Mouse (Mus musculus) kidney, adult 9 months (tissue): ENCODE measurements around the gene Git2.

Experiments used
- DNase-seq: peaks from one replicate; pipeline ENCODE4 v3.0.0; 2022

Gene Git2

GRCm38 (mm10) chr5:114796299-114797012, 21.1 kb upstream of the Git2 start:
- no peak for DNase-seq

GRCm38 (mm10) chr5:114795653-114796052, 20.3 kb upstream of the Git2 start:
- no peak for DNase-seq

- DNase-seq: no peak
These were observed 19.9 kb upstream of the Git2 start for GRCm38 (mm10) chr5:114795231-114795630.

- no peak for DNase-seq
These were observed 19.3 kb upstream of the Git2 start for GRCm38 (mm10) chr5:114794609-114795008.

GRCm38 (mm10) chr5:114793317-114793716, 18.0 kb upstream of the Git2 start:
- DNase-seq: no peak

GRCm38 (mm10) chr5:114785196-114785595, 9.9 kb upstream of the Git2 start:
- DNase-seq: no peak

- no peak for DNase-seq
These were observed 9.4 kb upstream of the Git2 start for GRCm38 (mm10) chr5:114784622-114785165.

- DNase-seq: no peak
These were observed 8.3 kb upstream of the Git2 start for GRCm38 (mm10) chr5:114783405-114784163.

- DNase-seq: no peak
These were observed 7.7 kb upstream of the Git2 start for GRCm38 (mm10) chr5:114782991-114783390.

GRCm38 (mm10) chr5:114780912-114781311, 5.6 kb upstream of the Git2 start:
- no peak for DNase-seq

- no peak for DNase-seq
These were observed 4.7 kb upstream of the Git2 start for GRCm38 (mm10) chr5:114779956-114780489.

GRCm38 (mm10) chr5:114776174-114776573, 857 bp upstream of the Git2 start:
- DNase-seq: no peak

GRCm38 (mm10) chr5:114774403-114775051, 790 bp downstream of the Git2 start, which contains the start of gene Ankrd13a:
Ankrd13a (plus strand) TSS chr5:114774677.
- peak; percentile 95 for DNase-seq

- no peak for DNase-seq
These were observed 1.5 kb downstream of the Git2 start for GRCm38 (mm10) chr5:114773780-114774179.

- peak; percentile 97 for DNase-seq
These were observed 2.1 kb downstream of the Git2 start for GRCm38 (mm10) chr5:114773211-114773710.

GRCm38 (mm10) chr5:114772456-114773203, 2.7 kb downstream of the Git2 start:
- peak; percentile 44 for DNase-seq

GRCm38 (mm10) chr5:114771796-114772195, 3.5 kb downstream of the Git2 start:
- DNase-seq: no peak

- DNase-seq: no peak
These were observed 5.5 kb downstream of the Git2 start for GRCm38 (mm10) chr5:114769786-114770185.

GRCm38 (mm10) chr5:114767185-114767584, 8.1 kb downstream of the Git2 start:
- no peak for DNase-seq

- DNase-seq: no peak
These were observed 8.6 kb downstream of the Git2 start for GRCm38 (mm10) chr5:114766686-114767085.

GRCm38 (mm10) chr5:114764812-114765735, 10.2 kb downstream of the Git2 start:
- no peak for DNase-seq
